Comparison of ENCODE assay signal across 11 mouse cellular contexts in genomic region chr9:106339173-106339558, GRCm38 (mm10). TPM values are rescaled to one million over a fixed set of nuclear protein-coding genes. Genes with fewer than 3 reads are reported as not detected.
DNase-seq lines count a peak whose midpoint lies in the region; ATAC-seq and TF ChIP-seq lines count a peak whose summit lies in the region.
"Had no signal": no experiment of that assay in that cellular context is flagged by ENCODE, and none has a peak within 500 bp of the region (broad histone marks: within the 10 kb centered on the region; RNA-seq: fewer than 3 reads in every experiment).

No protein-coding gene starts in this region.

- no peaks in the 10 kb centered on the region for H3K27me3 ChIP-seq in heart, embryonic 12.5 days (replicated peaks)
- no peaks in the 10 kb centered on the region for H3K27me3 ChIP-seq in forebrain, embryonic 15.5 days
- no peaks in the 10 kb centered on the region for H3K27me3 ChIP-seq in midbrain, embryonic 11.5 days (ENCODE audit: control insufficient read depth, insufficient read depth, low read length)
- H3K27me3 ChIP-seq: liver, embryonic 12.5 days had no signal

- no peaks in the 10 kb centered on the region for H3K9me3 ChIP-seq in heart, embryonic 12.5 days (replicated peaks)
- H3K9me3 ChIP-seq in ES-E14 (ENCODE audit: control insufficient read depth, insufficient read depth, low read depth, low read length), result no peaks in the 10 kb centered on the region
- H3K9me3 ChIP-seq in forebrain, embryonic 15.5 days, result no peaks in the 10 kb centered on the region
- no peaks in the 10 kb centered on the region for H3K9me3 ChIP-seq in midbrain, embryonic 11.5 days (ENCODE audit: control insufficient read depth, low read length)
- H3K9me3 ChIP-seq: liver, embryonic 12.5 days had no signal

- no peak overlapping the region; the same call in 1 of the 2 replicates for H3K4me2 ChIP-seq in heart, embryonic 12.5 days
- H3K4me2 ChIP-seq in forebrain, embryonic 15.5 days (replicated peaks), result no peak overlapping the region
- H3K4me2 ChIP-seq in midbrain, embryonic 11.5 days, result no peak overlapping the region
- H3K4me2 ChIP-seq: liver, embryonic 12.5 days had no signal

- H3K36me3 ChIP-seq in heart, embryonic 12.5 days, result no peaks in the 10 kb centered on the region; the same call in 1 of the 2 replicates
- no peaks in the 10 kb centered on the region for H3K36me3 ChIP-seq in ES-E14 (ENCODE audit: control insufficient read depth, insufficient read depth, low read length, poor library complexity, severe bottlenecking)
- no peaks in the 10 kb centered on the region for H3K36me3 ChIP-seq in forebrain, embryonic 15.5 days
- no peaks in the 10 kb centered on the region for H3K36me3 ChIP-seq in midbrain, embryonic 11.5 days (ENCODE audit: control insufficient read depth, insufficient read depth, low read length)
- H3K36me3 ChIP-seq: liver, embryonic 12.5 days had no signal

- H3K9ac ChIP-seq in heart, embryonic 12.5 days, result 0 out of 2 replicates have a peak overlapping the region, but pooled peaks have one; percentile 3
- no peak overlapping the region for H3K9ac ChIP-seq in ES-E14 (ENCODE audit: insufficient read depth, low read depth, low read length, poor library complexity, severe bottlenecking)
- no peak overlapping the region for H3K9ac ChIP-seq in forebrain, embryonic 15.5 days (replicated peaks)
- 0 out of 2 replicates have a peak overlapping the region, but pooled peaks have one; percentile 24 for H3K9ac ChIP-seq in midbrain, embryonic 11.5 days (ENCODE audit: low read length)
- H3K9ac ChIP-seq: liver, embryonic 12.5 days had no signal

- in situ Hi-C loops in ES-E14 (cut with MboI; ENCODE audit: low sequenced_read_pairs in 2 of 2, unreplicated experiment in 2 of 2), result no loop called here

- peaks cover 47% of the 10 kb centered on the region for H3K4me1 ChIP-seq in heart, embryonic 12.5 days (replicated peaks)
- H3K4me1 ChIP-seq in ES-E14 (ENCODE audit: control insufficient read depth in 2 of 2, insufficient read depth in 2 of 2, low read length in 2 of 2, poor library complexity in 1 of 2), result peaks cover 2 to 26% of the 10 kb centered on the region in 2 experiments; a peak in 3 of 4 replicates
- H3K4me1 ChIP-seq in forebrain, embryonic 15.5 days, result peaks cover 20% of the 10 kb centered on the region
- peaks cover 34% of the 10 kb centered on the region for H3K4me1 ChIP-seq in midbrain, embryonic 11.5 days (ENCODE audit: control insufficient read depth, insufficient read depth, low read length)

- H3K27ac ChIP-seq in heart, embryonic 12.5 days (ENCODE audit: poor library complexity, severe bottlenecking), result no peak overlapping the region
- peak overlapping the region; percentile 9; the same call in 1 of the 2 replicates for H3K27ac ChIP-seq in ES-E14 (ENCODE audit: insufficient read depth, low read depth, low read length, poor library complexity, severe bottlenecking)
- H3K27ac ChIP-seq in forebrain, embryonic 15.5 days (replicated peaks), result peak overlapping the region; percentile 16; the same call in 1 of the 2 replicates
- peak overlapping the region; percentile 64 for H3K27ac ChIP-seq in midbrain, embryonic 11.5 days (ENCODE audit: low read depth, low read length)
- H3K27ac ChIP-seq: liver, embryonic 12.5 days had no signal

- H3K4me3 ChIP-seq in heart, embryonic 12.5 days, result no peak overlapping the region
- peak overlapping the region in 1 of 2 experiments; percentile 3; a peak in 1 of 4 replicates for H3K4me3 ChIP-seq in ES-E14 (ENCODE audit: insufficient read depth in 1 of 2, low read depth in 1 of 2, low read length in 2 of 2, poor library complexity in 1 of 2, severe bottlenecking in 1 of 2)
- H3K4me3 ChIP-seq in forebrain, embryonic 15.5 days, result no peak overlapping the region
- H3K4me3 ChIP-seq in midbrain, embryonic 11.5 days (ENCODE audit: low read depth, low read length), result no peak overlapping the region
- H3K4me3 ChIP-seq: liver, embryonic 12.5 days had no signal

- ATAC-seq in heart, embryonic 12.5 days (ENCODE audit: insufficient number of reproducible peaks, low FRiP score), result no peak
- 0 out of 2 replicates have a peak, but pooled peaks have one; percentile 13 for ATAC-seq in forebrain, embryonic 15.5 days (replicated peaks)
- peak; percentile 57 for ATAC-seq in midbrain, embryonic 11.5 days (ENCODE audit: low FRiP score)
- ATAC-seq: liver, embryonic 12.5 days had no signal

- 67% methylated on average over 6 of the region's 6 CpGs for WGBS in heart, embryonic 12.5 days
- 39% methylated on average over 6 of the region's 6 CpGs for WGBS in forebrain, embryonic 15.5 days
- 51% methylated on average over 6 of the region's 6 CpGs for WGBS in midbrain, embryonic 11.5 days

- no peak for DNase-seq in heart, adult 9 months (ENCODE audit: low spot score in 2 of 2)
- DNase-seq in ES-E14 (ENCODE audit: low read depth, low spot score), result no peak
- no peak for DNase-seq in midbrain, embryonic 11.5 days (ENCODE audit: low spot score, missing footprints)
- no peak for DNase-seq in retina, embryonic 14.5 days (ENCODE audit: low spot score)
- no peak for DNase-seq in layer of hippocampus, postnatal 10 days (ENCODE audit: low spot score in 2 of 2)
- no peak for DNase-seq in spleen, postnatal 10 days (ENCODE audit: low spot score in 2 of 2)
- DNase-seq: gastrocnemius, postnatal 36 days; kidney, adult 18-20 months had no signal

TF ChIP-seq in ES-E14, 5 proteins besides CTCF, POLR2A, EP300 and RAD21:
- TF ChIP-seq CHD2 (IDR thresholded peaks at IDR 0.05; ENCODE audit: low read depth, low read length) (no peak), ZC3H11A (IDR thresholded peaks at IDR 0.05; ENCODE audit: borderline replicate concordance, low read depth, low read length) (no peak), ZNF384 (IDR thresholded peaks at IDR 0.05; ENCODE audit: low read depth, low read length) (no peak), HCFC1 (IDR thresholded peaks at IDR 0.05; ENCODE audit: borderline replicate concordance, insufficient read depth, low read length) (no peak), MAFK (IDR thresholded peaks at IDR 0.05; ENCODE audit: insufficient read depth, low read depth, low read length) (no peak)

RNA-seq across cellular contexts. Expression of gene Dusp7, which starts 29.3 kb away (rescaled TPM):
- polyA plus RNA-seq in heart, embryonic 12.5 days (2016; fragmentation: Nextera tagmentation; extraction: Ambion mirVana), result 16.9 and 20.1 TPM in 2 replicates
- 4.5 and 5.1 TPM in 2 replicates for total RNA-seq in ES-E14 (2012; rRNA removed)
- polyA plus RNA-seq in forebrain, embryonic 15.5 days (2015; fragmentation: Nextera tagmentation; extraction: Ambion mirVana), result 9.2 and 10.4 TPM in 2 replicates
- polyA plus RNA-seq in midbrain, embryonic 11.5 days (2014; fragmentation: Nextera tagmentation; extraction: Ambion mirVana), result 16.1 and 17.0 TPM in 2 replicates
- total RNA-seq in layer of hippocampus, postnatal 10 days (2021), result 10 to 100 TPM; 58.7 to 64.2 TPM

RNA-seq across cellular contexts. Expression of gene Poc1a, which starts 58.3 kb away (rescaled TPM):
- polyA plus RNA-seq in heart, embryonic 12.5 days (2016; fragmentation: Nextera tagmentation; extraction: Ambion mirVana), result 27.8 and 30.0 TPM in 2 replicates
- total RNA-seq in ES-E14 (2012; rRNA removed), result 19.3 and 21.2 TPM in 2 replicates
- polyA plus RNA-seq in forebrain, embryonic 15.5 days (2015; fragmentation: Nextera tagmentation; extraction: Ambion mirVana), result 13.1 and 13.4 TPM in 2 replicates
- 29.4 and 30.9 TPM in 2 replicates for polyA plus RNA-seq in midbrain, embryonic 11.5 days (2014; fragmentation: Nextera tagmentation; extraction: Ambion mirVana)
- total RNA-seq in layer of hippocampus, postnatal 10 days (2021), result 10 to 100 TPM; 12.2 to 12.6 TPM

Comparison
In these comparisons a context has a peak if more than half of its experiments do, and no peak if none do; other contexts are left out.
1. H3K9ac ChIP-seq: peak in heart, embryonic 12.5 days (single experiment) and midbrain, embryonic 11.5 days (single experiment); none in ES-E14 (single experiment) and forebrain, embryonic 15.5 days (single experiment).